Mouse (Mus musculus): ENCODE measurements around the gene Pde1c.

GRCm38 (mm10) chr6:56555382-56555781 lies 13.5 kb downstream of the Pde1c start:
- TF ChIP-seq EP300 (IDR thresholded peaks at IDR 0.05) (no peak), CTCF (IDR thresholded peaks at IDR 0.05) (no peak)

Measured in lung, postnatal 0 days (tissue).